Mouse (Mus musculus): Measurements from ENCODE around the gene Gm9747. TPM values are rescaled to one million over a fixed set of nuclear protein-coding genes. Genes with fewer than 3 reads are reported as not detected.

Gene Gm9747
- polyA plus RNA-seq, 1 experiment from 2014 or later = 22.6 TPM

- no peak overlapping the region for H3K9ac ChIP-seq (ENCODE audit: low read length)
- no peak overlapping the region for H3K4me2 ChIP-seq
- H3K9me3 ChIP-seq (ENCODE audit: control insufficient read depth, low read length) = no peaks in the 10 kb centered on the region
- 88% methylated on average over 1 of the region's 1 CpGs for WGBS
- DNase-seq (ENCODE audit: low spot score, missing footprints) (no peak), ATAC-seq (ENCODE audit: low FRiP score) (no peak)
- H3K27me3 ChIP-seq (ENCODE audit: control insufficient read depth, insufficient read depth, low read length) = no peaks in the 10 kb centered on the region
- no peak overlapping the region for H3K27ac ChIP-seq (ENCODE audit: low read depth, low read length)
- no peaks in the 10 kb centered on the region for H3K4me1 ChIP-seq (ENCODE audit: control insufficient read depth, insufficient read depth, low read length)
- no peak overlapping the region for H3K4me3 ChIP-seq (ENCODE audit: low read depth, low read length)
- H3K36me3 ChIP-seq (ENCODE audit: control insufficient read depth, insufficient read depth, low read length) = no peaks in the 10 kb centered on the region
Measured at GRCm38 (mm10) chr1:82221462-82221861, 11.4 kb upstream of the Gm9747 start.

GRCm38 (mm10) chr1:82223042-82223795 is 9.7 kb upstream of the Gm9747 start:
- no peak overlapping the region for H3K9ac ChIP-seq (ENCODE audit: low read length)
- no peaks in the 10 kb centered on the region for H3K4me1 ChIP-seq (ENCODE audit: control insufficient read depth, insufficient read depth, low read length)
- no peaks in the 10 kb centered on the region for H3K36me3 ChIP-seq (ENCODE audit: control insufficient read depth, insufficient read depth, low read length)
- 86% methylated on average over 5 of the region's 5 CpGs for WGBS
- no peak for DNase-seq (ENCODE audit: low spot score, missing footprints)
- no peak for ATAC-seq (ENCODE audit: low FRiP score)
- no peak overlapping the region for H3K4me3 ChIP-seq (ENCODE audit: low read depth, low read length)
- H3K9me3 ChIP-seq (ENCODE audit: control insufficient read depth, low read length) = no peaks in the 10 kb centered on the region
- no peaks in the 10 kb centered on the region for H3K27me3 ChIP-seq (ENCODE audit: control insufficient read depth, insufficient read depth, low read length)
- H3K4me2 ChIP-seq = no peak overlapping the region
- no peak overlapping the region for H3K27ac ChIP-seq (ENCODE audit: low read depth, low read length)

- H3K9ac ChIP-seq (ENCODE audit: low read length) = no peak overlapping the region
- DNase-seq (ENCODE audit: low spot score, missing footprints) (no peak), ATAC-seq (ENCODE audit: low FRiP score) (no peak)
- no peak overlapping the region for H3K4me3 ChIP-seq (ENCODE audit: low read depth, low read length)
- H3K27ac ChIP-seq (ENCODE audit: low read depth, low read length) = no peak overlapping the region
- no peaks in the 10 kb centered on the region for H3K9me3 ChIP-seq (ENCODE audit: control insufficient read depth, low read length)
- H3K4me1 ChIP-seq (ENCODE audit: control insufficient read depth, insufficient read depth, low read length) = no peaks in the 10 kb centered on the region
- no peaks in the 10 kb centered on the region for H3K36me3 ChIP-seq (ENCODE audit: control insufficient read depth, insufficient read depth, low read length)
- no peaks in the 10 kb centered on the region for H3K27me3 ChIP-seq (ENCODE audit: control insufficient read depth, insufficient read depth, low read length)
- H3K4me2 ChIP-seq = no peak overlapping the region
Measured at GRCm38 (mm10) chr1:82228841-82229240, 4.1 kb upstream of the Gm9747 start.

GRCm38 (mm10) chr1:82234616-82235015 is 1.7 kb downstream of the Gm9747 start:
- H3K36me3 ChIP-seq (ENCODE audit: control insufficient read depth, insufficient read depth, low read length) = no peaks in the 10 kb centered on the region
- WGBS = 88% methylated on average over 3 of the region's 3 CpGs

GRCm38 (mm10) chr1:82235455-82236104 is 2.7 kb downstream of the Gm9747 start:
- H3K4me3 ChIP-seq (ENCODE audit: low read depth, low read length) = no peak overlapping the region
- WGBS = 72% methylated on average over 3 of the region's 3 CpGs
- no peaks in the 10 kb centered on the region for H3K9me3 ChIP-seq (ENCODE audit: control insufficient read depth, low read length)

More at GRCm38 (mm10) chr1:82234616-82235015, 1.7 kb downstream of the Gm9747 start:
- no peak overlapping the region for H3K9ac ChIP-seq (ENCODE audit: low read length)
- H3K27ac ChIP-seq (ENCODE audit: low read depth, low read length) = no peak overlapping the region
- no peak overlapping the region for H3K4me2 ChIP-seq
- no peak for DNase-seq (ENCODE audit: low spot score, missing footprints)
- H3K27me3 ChIP-seq (ENCODE audit: control insufficient read depth, insufficient read depth, low read length) = no peaks in the 10 kb centered on the region
- H3K9me3 ChIP-seq (ENCODE audit: control insufficient read depth, low read length) = no peaks in the 10 kb centered on the region
- H3K4me3 ChIP-seq (ENCODE audit: low read depth, low read length) = no peak overlapping the region
- no peaks in the 10 kb centered on the region for H3K4me1 ChIP-seq (ENCODE audit: control insufficient read depth, insufficient read depth, low read length)
- ATAC-seq (ENCODE audit: low FRiP score) = no peak

GRCm38 (mm10) chr1:82238245-82238644 is 5.3 kb downstream of the Gm9747 start:
- Histone ChIP-seq H3K9me3 (ENCODE audit: control insufficient read depth, low read length) (no peaks in the 10 kb centered on the region), H3K27ac (ENCODE audit: low read depth, low read length) (no peak overlapping the region), H3K36me3 (ENCODE audit: control insufficient read depth, insufficient read depth, low read length) (no peaks in the 10 kb centered on the region), H3K4me3 (ENCODE audit: low read depth, low read length) (no peak overlapping the region), H3K4me1 (ENCODE audit: control insufficient read depth, insufficient read depth, low read length) (no peaks in the 10 kb centered on the region), H3K9ac (ENCODE audit: low read length) (no peak overlapping the region), H3K27me3 (ENCODE audit: control insufficient read depth, insufficient read depth, low read length) (no peaks in the 10 kb centered on the region), H3K4me2 (no peak overlapping the region)
- WGBS = 87% methylated on average over 4 of the region's 4 CpGs
- ATAC-seq (ENCODE audit: low FRiP score) (no peak), DNase-seq (ENCODE audit: low spot score, missing footprints) (no peak)

More at GRCm38 (mm10) chr1:82235455-82236104, 2.7 kb downstream of the Gm9747 start:
- no peak for DNase-seq (ENCODE audit: low spot score, missing footprints)
- Histone ChIP-seq H3K9ac (ENCODE audit: low read length) (no peak overlapping the region), H3K36me3 (ENCODE audit: control insufficient read depth, insufficient read depth, low read length) (no peaks in the 10 kb centered on the region), H3K27me3 (ENCODE audit: control insufficient read depth, insufficient read depth, low read length) (no peaks in the 10 kb centered on the region), H3K4me1 (ENCODE audit: control insufficient read depth, insufficient read depth, low read length) (no peaks in the 10 kb centered on the region), H3K27ac (ENCODE audit: low read depth, low read length) (no peak overlapping the region), H3K4me2 (no peak overlapping the region)
- ATAC-seq (ENCODE audit: low FRiP score) = no peak

- no peak overlapping the region for H3K27ac ChIP-seq (ENCODE audit: low read depth, low read length)
- whole genome bisulfite sequencing = 97% methylated on average over 3 of the region's 3 CpGs
- no peaks in the 10 kb centered on the region for H3K9me3 ChIP-seq (ENCODE audit: control insufficient read depth, low read length)
- H3K27me3 ChIP-seq (ENCODE audit: control insufficient read depth, insufficient read depth, low read length) = no peaks in the 10 kb centered on the region
- H3K36me3 ChIP-seq (ENCODE audit: control insufficient read depth, insufficient read depth, low read length) = no peaks in the 10 kb centered on the region
- H3K4me3 ChIP-seq (ENCODE audit: low read depth, low read length) = no peak overlapping the region
- H3K4me2 ChIP-seq = no peak overlapping the region
- DNase-seq (ENCODE audit: low spot score, missing footprints) = no peak
- no peak overlapping the region for H3K9ac ChIP-seq (ENCODE audit: low read length)
- ATAC-seq (ENCODE audit: low FRiP score) = no peak
- H3K4me1 ChIP-seq (ENCODE audit: control insufficient read depth, insufficient read depth, low read length) = no peaks in the 10 kb centered on the region
Measured at GRCm38 (mm10) chr1:82239409-82240201, 6.7 kb downstream of the Gm9747 start.

GRCm38 (mm10) chr1:82243260-82243825 is 10.4 kb downstream of the Gm9747 start:
- Histone ChIP-seq H3K4me1 (ENCODE audit: control insufficient read depth, insufficient read depth, low read length) (peaks cover 2% of the 10 kb centered on the region; the same call in 1 of the 2 replicates), H3K27me3 (ENCODE audit: control insufficient read depth, insufficient read depth, low read length) (no peaks in the 10 kb centered on the region), H3K27ac (ENCODE audit: low read depth, low read length) (no peak overlapping the region), H3K9me3 (ENCODE audit: control insufficient read depth, low read length) (no peaks in the 10 kb centered on the region), H3K4me2 (no peak overlapping the region), H3K36me3 (ENCODE audit: control insufficient read depth, insufficient read depth, low read length) (no peaks in the 10 kb centered on the region; the same call in 1 of the 2 replicates), H3K4me3 (ENCODE audit: low read depth, low read length) (no peak overlapping the region), H3K9ac (ENCODE audit: low read length) (no peak overlapping the region)
- WGBS = 83% methylated on average over 6 of the region's 6 CpGs
- no peak for ATAC-seq (ENCODE audit: low FRiP score)
- DNase-seq (ENCODE audit: low spot score, missing footprints) = no peak

Data from midbrain, embryonic 11.5 days (tissue).